Mouse (Mus musculus): ENCODE measurements around the gene Fblim1.

The Fblim1 gene

DNA sequence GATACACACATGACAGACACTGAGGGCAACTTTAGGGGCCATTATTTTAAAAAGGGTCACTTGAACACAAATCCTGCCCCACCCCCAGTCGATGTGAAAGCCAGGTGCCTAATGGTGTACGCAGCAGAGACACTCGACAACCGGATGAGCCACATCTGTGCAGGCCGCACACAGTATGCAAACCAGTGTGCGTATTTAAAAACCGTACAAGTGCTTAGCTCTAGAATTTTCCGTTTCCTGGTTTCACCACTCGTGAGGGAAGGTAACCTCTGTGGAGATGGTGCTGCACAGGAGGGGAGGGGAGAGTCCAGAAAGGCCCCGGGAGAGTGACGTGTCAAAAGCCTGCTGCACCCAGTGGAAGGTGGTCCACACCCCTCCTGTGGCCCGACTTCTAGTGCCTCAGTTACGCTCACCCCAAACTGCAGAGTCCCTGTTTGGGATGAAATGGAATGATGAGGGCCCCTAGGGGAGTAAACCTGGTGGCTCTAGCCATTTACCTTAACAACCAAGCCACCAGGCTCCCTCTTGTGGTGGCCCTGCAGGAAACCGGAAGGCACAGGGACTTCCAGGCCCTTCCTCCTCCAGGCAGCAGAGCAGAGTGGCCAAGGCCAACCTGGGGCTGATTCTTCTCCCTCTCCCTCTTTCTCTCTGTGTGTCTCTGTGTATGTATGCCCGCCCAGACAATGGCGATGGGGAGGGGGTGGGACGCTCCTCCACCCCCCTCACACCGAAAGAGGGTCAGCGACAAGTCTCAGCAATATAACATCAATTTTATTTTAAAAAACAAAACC is 19.3 kb upstream of the Fblim1 start:
- DNase-seq: peak; percentile 71

DNA sequence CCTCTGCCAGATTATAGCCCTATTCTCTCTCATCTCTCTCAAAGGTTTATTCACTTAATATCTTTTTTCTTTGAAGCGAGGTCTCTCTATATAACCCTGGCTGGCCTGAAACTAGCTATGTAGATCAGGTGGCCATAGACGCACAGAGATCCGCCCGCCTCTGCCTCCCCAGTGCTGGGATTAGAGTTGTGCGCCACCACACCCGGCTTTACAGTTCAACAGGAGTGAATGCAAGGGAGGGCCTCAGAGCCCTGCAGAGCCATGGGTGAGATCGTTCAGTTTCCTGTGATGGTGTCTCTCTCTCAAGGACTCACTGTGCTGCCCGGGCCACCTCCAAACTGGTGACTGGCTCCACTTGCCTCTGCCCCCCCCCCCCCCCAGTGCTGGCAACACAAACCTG is 18.2 kb upstream of the Fblim1 start:
- no peak for DNase-seq

- DNase-seq: peak; percentile 85
These were observed 17.8 kb upstream of the Fblim1 start, which contains the start of gene Slc25a34 for GRCm38 (mm10) chr4:141623666-141624065. Gene Slc25a34, minus strand, starts transcription at chr4:141623821.

DNA sequence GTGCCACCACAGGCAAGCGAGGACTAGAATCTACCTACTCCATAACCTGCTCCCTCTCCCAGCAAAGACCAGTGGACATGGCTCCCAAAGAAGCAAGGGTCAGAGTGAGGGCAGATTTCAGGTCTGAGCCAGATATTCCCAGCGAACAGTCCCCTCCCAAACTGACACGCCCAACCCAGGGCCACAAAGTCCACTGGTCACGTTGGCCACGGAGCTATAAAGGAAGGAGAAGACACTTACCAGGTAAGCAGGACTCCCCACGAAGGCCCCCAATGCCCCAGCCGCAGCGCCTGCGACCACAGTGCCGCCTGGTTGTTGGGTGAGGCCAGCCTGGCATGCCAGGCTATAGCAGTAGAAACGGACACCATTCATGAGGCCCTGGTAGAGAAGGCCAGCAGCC is 17.1 kb upstream of the Fblim1 start:
- peak; percentile 70 for DNase-seq

- no peak for DNase-seq
These were observed 16.7 kb upstream of the Fblim1 start for GRCm38 (mm10) chr4:141622580-141622979.

DNA sequence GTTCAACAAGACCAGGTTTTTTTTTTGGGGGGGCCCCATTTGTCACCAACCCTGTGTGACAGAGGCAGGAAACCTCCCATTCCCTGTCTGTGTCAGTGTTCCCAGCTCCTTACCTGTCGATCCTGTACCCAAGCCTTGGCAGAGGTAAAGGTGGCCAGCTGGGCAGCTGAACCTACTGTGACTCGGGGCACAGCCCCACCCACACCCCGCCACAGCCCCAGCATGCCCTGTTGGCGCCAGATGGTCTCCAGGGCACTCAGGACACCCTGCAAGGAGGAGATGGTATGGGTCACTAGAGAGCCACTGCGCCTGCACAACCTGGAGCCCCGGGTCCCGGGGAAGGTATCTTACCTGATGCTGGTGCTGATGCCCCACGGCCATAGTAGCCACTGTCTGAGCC is 16.2 kb upstream of the Fblim1 start:
- no peak for DNase-seq

DNA sequence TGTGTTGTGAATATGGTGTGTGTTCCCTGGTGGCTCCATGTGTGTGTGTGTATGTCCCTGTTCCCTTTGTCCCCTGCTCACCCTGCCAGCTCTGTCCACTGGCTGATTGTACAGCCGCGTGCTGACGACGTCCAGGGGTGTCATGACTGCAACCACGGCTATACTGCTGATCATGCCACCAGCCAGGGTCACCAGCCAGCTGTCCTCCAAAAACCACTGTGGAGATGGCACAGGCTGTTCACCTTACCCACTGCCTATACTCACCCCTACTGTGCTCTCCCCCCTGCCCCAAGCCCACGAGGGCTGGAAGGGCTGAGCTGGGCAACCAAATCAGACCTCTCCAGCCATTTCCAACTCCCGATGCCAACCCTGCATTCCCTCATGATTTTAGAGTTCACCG is 15.4 kb upstream of the Fblim1 start:
- DNase-seq: no peak

DNA sequence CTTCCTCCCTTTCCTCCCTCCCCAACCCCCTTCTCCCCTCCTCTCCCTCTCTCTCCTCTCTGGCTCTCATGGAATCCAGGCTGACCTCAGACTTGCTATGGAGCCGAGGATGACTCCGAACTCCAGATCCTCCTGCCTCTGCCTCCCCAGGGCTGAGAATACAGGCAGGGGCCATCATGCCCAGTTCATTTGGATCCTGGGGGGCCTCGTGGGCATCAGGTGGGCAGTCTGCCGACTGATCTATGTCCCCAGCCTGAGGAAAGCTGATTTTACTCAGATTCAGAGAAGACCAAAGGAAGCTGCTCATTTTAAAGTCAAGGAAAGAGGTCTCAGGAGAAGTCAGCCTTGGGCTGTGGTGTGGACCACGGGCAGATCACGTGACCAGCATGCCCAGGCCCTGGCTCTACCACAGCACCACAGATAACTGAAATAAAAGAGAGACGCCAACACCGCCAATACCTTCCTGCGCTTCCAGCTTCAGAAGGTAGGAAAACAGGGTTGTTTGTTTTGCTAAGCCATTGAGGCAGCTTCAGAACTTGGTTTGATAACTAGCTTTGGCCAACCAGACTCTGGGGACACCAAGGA is 13.5 kb upstream of the Fblim1 start:
- no peak for DNase-seq

DNA sequence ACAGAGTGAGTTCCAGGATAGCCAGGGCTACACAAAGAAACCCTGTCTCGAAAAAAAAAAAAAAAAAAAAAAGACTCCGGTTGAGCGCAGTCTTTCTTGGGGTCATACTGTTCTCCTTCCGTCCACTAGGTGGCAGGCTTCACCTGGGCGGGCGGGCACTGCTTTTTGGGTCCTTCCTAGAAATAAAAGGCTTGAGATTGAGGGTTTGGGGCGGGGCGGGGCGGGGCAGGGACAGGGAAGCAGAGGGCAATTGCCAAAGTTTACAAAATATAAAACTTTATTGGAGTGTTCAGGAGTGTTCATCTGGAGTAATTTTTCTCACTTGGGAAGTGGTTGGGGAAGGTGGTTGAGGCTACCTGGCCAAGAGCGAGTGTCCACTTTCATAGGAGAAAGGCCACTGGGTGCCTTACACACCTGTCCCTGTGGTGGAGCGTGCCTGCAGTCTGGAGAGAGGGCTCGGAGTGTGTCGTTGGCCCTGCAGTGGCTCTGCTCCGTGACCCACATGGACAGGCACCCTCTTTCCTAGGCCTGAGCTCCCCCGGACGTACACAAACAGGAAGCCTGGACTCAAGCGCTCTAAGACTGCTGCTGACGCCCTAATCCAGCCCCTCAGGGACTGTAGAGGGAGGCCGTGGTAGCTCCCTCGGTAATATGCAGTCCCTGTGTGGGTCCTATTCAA is 12.8 kb upstream of the Fblim1 start, which contains the start of gene Tmem82:
Gene Tmem82 (minus strand): TSS at position 69 of the 679 bp plus-strand sequence.
- peak; percentile 75 for DNase-seq

DNA sequence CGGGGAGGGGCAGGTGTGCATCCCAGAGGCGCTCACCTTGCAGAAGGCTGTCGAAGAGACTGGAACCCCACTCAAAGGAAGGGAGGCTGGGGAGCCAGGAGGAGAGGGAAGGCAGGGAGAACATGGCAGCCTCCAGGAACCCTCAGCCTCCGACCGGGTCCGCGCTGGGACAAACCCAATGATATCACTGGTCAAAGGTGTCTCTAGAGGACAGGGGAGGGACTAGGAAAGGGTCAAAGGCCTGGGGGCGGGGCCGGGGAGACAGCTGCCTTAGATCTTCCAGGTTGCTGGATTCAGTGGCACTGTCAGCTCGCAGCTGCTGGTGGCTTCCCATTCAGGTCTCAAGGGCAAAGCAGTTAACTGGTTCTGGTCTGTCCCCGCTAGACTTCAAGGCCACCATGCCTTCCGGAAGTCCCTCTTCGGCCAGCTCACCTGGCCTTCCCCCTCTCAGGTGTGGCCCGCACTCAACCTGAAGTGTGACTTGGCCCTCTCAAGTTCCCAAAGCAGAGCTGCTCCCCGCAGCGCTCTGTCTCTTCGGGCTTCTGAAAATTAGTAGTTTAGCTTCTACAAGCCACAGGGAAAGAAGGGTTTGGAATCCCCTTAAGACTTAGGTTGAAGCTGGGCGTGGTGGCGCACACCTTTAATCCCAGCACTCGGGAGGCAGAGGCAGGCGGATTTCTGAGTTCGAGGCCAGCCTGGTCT is 12.1 kb upstream of the Fblim1 start:
- peak; percentile 81 for DNase-seq

DNA sequence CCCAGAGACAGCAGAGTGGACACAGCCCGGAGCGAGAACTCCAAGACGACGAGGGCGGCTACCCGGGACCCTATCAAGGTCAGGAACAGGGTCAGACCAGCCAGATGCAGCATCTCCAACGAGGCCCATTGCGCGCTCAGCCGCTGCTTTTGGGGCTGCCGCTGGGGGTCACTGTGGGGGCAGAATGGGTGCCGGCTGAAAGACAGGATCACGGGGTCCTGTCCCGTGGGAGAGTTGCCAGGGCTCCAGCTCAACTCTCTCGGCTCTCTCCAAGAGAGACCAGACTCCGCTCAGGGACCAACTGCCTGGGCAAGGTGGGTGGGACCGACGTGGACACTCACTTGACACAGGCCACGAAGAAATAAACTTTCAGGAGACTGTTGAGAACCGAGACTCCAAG is 11.4 kb upstream of the Fblim1 start:
- DNase-seq: peak; percentile 87

GRCm38 (mm10) chr4:141616811-141617210 is 10.9 kb upstream of the Fblim1 start:
- no peak for DNase-seq

GRCm38 (mm10) chr4:141614946-141615345 is 9.1 kb upstream of the Fblim1 start:
- no peak for DNase-seq

- peak; percentile 76 for DNase-seq
These were observed 3.6 kb upstream of the Fblim1 start for GRCm38 (mm10) chr4:141609538-141609937.

GRCm38 (mm10) chr4:141605421-141605820 is 475 bp downstream of the Fblim1 start:
- no peak for DNase-seq

DNA sequence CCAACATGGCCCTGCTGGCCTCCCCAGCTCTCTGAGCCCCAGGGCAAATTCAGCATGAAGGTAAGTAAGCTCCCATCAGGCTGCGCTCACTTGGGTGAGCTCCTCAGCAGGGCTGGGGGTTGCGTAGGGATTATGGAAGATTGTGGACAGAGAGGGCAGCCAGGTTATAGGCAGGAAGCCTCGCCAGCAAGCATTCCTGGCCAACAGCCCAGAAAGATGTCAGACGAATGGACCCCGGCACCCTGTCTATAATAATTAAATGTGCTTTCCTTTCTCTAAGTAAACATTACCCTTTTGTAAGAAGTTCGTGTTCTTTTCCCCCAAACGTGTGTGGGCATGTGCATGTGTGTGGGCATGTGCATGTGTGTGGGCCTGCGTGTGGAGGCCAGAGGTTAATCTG is 1.4 kb downstream of the Fblim1 start:
- DNase-seq: peak; percentile 89

GRCm38 (mm10) chr4:141603921-141604320 is 2.0 kb downstream of the Fblim1 start:
- DNase-seq: peak; percentile 32

GRCm38 (mm10) chr4:141602523-141603223 is 3.2 kb downstream of the Fblim1 start:
- peak; percentile 62 for DNase-seq

DNA sequence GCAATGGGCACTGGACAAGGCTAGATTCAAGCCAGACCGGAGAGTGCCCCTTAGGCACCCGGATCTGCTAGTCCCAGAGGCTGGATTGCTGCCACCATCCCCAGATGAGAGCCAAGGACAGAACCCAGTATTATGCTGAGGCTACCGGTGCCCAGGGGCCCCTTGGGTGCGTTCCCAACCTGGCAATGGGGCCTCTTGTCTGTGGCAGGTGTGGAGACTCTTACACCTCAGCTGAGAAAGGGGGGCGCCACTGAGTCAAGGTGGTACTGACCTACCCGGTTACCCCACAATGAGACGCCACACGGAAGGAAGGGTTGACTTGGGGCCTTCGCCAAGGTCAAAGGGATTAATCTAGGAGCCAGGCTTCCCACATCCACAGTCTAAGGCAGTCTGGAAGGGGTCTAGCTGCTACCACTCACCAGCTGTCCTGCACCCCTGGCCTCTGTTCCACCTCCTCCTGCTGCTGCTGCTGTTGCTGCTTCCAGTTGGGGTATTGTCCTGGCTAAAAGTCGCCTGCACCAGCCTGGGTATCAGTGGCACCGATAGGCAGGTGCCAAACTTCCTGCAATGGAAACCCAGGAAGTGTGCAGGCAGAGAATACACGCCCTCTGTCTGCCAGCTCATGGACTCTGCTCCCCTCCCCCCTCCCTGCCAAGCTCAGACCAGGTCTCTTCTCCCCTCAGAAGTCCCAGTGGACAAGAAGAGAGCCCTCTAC is 4.6 kb downstream of the Fblim1 start:
- peak; percentile 60 for DNase-seq

DNA sequence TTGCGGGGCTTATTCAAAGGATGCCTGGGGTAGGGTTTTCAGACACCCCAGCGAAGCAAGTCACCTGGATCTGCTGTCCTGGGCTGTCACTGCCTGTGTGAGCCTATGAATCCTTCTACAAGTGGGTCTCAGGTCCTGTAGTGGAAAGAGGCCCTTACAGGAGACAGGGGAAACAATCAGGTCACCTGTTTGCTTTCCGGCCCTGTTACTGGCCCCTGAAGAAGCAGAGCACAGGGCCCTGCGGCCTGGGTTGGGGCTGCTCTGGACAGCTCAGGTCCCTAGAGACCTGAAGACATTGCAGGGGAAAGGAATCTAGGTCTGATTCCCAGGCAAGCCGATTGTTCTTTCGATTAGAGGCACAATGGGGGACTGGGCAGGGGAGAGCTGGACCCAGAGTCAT is 5.5 kb downstream of the Fblim1 start:
- no peak for DNase-seq

GRCm38 (mm10) chr4:141599251-141600141 is 6.4 kb downstream of the Fblim1 start:
- peak; percentile 76 for DNase-seq
